Mouse (Mus musculus) brain, adult 2 months (tissue): ENCODE results near the gene Acan.

ENCODE experiments used
- DNase-seq: peaks from one replicate; pipeline ENCODE4 v3.0.0; 2011; ENCODE audit warnings: low read depth, low spot score

The Acan gene

DNA sequence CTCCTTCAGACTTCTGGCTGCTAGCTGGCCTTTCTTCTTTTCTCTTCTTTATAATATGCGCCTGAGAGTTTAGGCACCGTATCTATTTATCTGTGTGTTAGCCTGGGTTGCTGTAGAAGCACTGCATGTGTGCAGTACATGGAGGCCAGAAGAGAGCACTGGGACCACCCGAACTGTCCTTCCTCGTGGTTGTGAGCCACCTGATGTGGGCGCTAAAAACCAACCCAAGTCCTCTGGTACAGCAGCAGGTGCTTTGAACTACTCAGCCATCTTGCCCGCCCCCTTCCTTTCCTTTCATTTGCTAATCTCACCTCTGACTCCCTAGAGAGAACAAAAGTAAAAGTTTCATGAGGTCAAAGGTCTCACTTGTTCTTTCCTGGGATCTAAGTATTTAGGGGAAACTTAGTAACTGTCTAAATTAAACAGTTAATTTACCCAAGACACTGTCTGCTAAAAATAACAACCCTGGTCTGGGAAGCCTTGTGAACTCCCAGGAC, 86.1 kb downstream of the Acan start:
- DNase-seq: no peak

DNA sequence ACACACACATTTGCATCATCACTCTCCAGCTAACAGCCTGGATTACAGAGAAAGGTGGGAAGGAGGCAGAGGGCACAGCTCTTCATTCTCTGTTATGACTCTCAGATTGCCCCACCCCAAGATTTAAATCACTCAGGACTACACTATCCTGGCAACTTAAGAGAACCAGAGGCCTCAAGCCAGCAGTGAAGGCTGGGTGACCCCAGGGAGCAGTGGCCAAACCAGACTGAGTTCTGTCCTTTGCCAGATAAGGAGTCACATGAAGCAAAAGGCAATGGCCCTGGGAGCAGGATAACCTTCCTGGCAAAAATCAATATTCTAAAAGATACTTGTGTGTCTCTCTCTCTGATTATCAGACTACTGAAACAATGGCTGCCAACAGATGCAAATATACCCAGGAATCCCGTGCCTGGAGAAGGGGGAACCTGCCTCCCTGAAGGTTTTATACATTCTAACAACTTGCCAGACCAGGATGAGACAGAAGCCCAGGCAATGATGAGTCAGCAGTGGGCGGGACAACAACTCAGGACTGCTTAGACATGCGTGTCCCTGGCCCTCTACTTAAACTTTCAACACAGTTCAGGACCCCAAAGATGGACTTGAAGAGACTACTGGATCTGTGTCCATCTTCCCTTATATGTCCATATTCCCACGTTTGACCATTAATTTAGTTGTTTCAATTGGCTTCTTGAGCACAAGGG, 86.8 kb downstream of the Acan start:
- no peak for DNase-seq

DNA sequence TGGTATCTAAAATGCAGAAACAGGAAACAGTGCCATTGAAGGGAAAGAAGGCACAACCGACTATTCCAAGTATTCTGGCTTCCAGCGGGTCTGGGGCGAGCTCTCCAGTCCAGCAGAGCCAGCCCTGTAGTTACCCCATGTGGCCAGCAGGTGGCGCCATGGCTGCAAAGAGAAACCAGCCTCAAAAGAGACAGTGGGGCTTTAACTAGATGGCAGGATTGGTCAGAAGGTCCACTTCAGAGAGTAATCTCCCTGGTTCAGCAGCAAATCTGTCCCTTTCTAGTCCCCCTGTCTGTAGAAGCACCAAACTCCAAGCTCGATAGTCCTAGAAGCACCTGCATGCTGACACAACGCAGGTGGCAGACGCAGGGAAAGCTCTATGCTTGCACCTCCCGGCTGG, 87.6 kb downstream of the Acan start:
- DNase-seq: peak; percentile 72

DNA sequence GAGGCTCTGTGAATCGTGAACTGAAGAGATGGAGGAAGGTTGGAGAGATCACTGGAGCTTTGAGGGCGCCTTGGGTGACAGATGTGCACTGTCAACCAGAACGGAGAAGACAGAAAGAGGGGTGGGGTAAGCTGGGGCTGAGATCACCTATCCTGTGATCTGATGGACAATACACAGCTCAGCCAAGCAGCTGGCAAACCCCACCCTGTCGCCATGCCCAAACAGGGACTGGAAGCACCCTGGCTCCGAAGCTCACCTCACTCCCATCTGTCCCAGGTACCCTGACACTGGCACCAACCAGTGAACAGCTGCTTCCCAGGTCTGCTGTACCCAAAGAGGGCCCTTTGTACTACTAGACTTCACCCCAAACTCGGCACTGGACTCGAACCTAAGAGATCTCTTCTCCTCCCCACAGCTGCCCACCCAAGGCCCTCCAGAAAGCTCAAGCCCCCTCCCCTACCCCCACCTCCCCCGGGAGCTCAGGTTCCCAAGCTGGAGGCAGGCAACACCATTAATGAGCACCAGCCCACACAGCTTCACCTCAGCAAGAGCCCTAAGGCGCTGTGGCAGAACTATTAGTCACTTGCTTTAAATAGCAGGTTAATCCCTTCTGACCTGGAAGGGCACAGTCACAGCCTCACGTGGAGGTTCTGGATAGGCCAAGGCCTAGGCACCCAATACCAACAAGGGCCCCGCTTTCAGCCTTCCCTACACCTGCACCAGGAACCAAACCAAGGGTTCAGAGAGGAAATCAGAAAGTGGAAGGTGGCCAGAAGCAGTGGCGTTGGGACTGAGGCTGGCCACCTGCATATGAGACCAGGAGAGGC, 93.9 kb downstream of the Acan start:
- DNase-seq: peak; percentile 45

DNA sequence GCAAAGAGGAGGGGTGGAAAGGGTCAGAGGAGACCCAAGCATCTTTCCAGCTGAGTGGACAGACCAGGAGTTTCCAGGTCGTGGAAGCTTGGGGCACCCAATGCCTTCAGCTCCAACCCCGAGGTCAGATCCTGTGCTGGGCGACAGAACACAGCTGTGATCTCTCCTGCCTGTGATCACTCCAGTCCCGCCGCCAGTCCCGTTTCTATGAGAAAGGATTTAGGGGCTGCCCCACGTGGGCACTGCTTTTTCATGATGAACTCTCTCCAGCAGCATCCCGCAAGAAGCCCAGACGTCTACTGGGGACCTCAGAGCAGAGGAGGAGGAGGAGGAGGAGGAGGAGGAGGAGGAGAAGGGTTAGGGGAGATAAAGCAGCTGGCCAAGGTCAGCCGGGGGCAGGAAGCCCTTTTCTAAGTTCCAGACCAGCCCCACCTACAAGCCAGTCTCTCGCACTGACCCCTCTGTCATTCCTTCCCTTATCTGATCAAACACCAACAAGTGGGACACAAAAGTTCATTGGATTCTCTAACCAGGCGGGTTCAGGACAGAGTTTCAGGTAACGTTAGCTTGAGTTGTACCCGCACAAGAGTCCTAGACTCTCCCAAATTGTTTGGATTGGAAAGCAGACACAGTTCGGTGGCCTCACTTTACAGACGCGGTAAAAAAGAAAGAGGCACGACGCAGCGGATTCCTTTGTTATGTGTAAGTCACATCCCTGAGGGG, 94.8 kb downstream of the Acan start:
- no peak for DNase-seq

DNA sequence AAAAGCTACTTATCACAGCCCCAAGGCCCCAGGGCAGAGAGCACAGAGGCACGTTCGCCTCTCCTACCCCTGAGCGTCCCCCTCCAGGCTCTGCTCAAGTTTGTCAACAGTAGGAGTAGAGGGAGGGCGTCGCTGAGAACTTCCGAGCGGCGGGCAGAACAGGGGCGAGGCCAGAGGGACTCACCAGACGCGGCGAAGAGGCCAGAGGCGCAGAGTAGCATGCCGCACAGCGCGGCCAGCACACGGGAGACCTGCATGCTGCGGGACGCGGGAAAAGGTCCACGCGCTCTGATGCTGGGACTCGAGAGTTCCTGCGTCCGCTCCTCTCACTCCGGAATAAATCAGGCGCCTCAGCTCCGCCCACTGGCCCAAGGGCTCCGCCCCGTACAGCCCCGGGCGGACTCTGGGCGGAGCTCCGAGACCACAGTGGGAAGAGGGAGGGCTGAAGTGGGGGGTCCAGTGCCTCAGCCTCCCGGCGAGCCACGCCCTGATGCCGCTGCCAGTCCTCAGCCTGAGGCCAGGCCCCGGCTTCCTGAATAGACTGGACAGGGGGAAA, 95.5 kb downstream of the Acan start, which contains the start of gene Mfge8:
Gene Mfge8, minus strand, starts transcription at position 350 of the 556 bp plus-strand sequence.
- DNase-seq: peak; percentile 65

DNA sequence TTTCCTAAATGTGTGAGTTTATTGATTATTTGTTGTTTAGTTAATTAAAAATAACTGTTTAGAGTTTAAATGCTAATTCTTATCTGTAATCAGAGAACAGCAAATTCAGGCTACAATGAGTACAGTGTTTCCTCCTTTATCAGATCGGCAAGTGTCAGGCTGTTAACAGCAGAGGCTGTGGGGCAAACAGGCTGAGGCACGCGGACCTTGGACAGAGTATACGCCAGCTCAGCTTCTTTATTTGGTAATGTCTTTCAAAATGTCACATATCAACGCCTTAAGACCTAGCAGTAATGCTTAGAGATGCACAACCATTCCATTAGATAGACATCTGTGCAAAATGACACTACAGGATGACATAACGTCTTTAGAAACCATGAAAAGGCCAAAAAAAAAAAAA, 96.2 kb downstream of the Acan start:
- no peak for DNase-seq

DNA sequence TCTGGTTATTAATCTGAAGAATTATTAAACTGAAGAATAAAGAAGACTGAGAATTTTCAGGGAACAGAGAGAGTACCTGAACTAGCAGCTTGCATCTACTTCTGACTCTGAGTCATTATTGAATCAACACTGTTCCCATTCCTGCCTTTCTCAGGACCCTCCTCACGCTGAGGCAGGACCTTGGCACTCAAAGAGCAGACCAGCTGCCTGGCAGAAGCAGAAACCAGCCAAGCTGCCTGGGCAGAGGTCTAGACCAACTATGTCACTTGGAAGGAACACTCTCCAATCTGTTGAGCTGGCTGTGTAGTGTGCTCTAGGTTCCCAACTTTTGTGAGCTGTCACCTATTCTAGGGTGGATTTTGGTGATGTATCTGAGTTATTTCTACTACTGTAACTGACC, 106.1 kb downstream of the Acan start:
- DNase-seq: no peak
